Mouse (Mus musculus): Measurements from ENCODE around the gene Vmn1r221.
A peak's percentile ranks its signal among the peaks of the same experiment; 100 is the strongest.
"Not testable (repeated sequence)": the region's sequence is repeated elsewhere in the genome, so short reads cannot be mapped to it uniquely, and the experiment has no call there.

Gene Vmn1r221

DNA sequence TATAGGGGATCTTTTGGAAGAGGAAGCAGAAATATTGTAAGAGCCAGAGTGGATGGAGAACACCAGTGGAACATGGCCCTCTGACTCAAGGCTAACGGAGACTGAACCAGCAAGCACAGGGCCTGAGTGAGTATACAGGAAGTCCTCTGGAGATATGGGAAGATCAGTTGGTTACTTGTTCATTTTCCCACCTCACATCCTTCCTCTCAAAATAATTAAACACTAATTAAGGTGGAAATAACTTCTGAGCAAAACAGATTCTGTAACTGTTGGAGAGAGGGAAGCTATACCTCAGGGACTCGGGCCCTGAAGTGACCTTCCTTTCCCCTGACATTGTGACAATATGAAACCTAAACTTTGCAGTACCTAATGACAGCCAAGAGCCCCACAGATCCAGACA, at the start of gene Vmn1r221:
Vmn1r221 (plus strand) TSS at position 301 of the 400 bp plus-strand sequence.
- DNase-seq = not testable (repeated sequence)

DNA sequence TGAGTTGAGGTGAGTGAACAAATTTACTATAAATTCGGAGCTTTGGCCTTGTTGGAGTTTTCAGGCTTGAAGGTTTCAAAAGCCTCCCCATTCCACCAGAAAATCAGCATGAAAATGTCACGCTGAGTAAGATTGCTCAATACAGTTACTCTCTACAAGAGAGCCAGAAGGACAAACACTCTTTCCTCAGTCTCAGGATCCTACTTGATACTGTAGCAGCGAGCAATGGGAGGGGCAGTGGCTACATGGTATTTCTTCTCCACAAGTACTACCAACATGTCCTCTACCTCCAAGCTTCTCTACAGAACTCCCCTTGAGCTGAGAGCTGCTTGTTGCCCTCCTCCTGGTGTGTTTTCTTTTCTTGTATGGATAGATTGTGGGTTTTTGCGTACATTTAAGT, 47.5 kb upstream of the Vmn1r221 start:
- not testable (repeated sequence) for DNase-seq

DNA sequence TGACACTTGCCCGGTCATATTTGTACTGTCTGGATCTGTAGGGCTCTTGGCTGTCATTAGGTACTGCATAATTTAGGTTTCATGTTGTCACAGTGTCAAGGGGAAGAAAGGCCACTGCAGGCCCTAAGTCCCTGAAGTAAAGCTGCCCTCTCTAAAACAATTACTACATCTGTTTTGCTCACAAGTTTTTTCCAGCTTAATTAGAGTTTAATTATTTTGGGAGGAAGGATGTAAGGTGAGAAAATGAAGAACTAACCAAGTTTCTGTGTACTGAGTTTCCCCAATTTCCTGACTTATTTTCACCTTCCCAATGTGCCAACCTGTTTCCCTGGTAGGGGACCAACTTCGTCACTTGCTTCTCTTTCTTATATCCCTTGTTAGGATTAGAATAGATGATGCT, 26.1 kb upstream of the Vmn1r221 start, which contains the start of gene Vmn1r220:
Vmn1r220 (minus strand) TSS at position 101 of the 400 bp plus-strand sequence.
- no peak for DNase-seq

DNA sequence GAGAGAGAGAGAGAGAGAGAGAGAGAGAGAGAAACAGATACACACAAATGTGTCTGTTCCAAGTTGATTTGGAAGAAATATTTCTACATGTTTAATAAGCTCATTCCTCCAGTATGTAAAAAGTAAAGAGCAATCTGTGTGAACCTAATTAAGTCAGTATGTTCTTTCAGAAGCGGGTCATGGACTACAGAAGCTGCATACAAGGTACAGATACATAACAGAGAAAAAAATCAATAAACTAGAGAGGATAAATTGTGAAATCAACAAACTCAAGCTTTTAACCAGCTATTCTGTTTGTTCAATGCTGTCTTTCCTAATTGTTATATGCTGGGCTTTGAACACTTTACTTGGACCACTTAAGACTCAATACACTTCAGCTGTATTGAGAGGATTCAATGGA, 10.0 kb upstream of the Vmn1r221 start:
- not testable (repeated sequence) for DNase-seq

DNA sequence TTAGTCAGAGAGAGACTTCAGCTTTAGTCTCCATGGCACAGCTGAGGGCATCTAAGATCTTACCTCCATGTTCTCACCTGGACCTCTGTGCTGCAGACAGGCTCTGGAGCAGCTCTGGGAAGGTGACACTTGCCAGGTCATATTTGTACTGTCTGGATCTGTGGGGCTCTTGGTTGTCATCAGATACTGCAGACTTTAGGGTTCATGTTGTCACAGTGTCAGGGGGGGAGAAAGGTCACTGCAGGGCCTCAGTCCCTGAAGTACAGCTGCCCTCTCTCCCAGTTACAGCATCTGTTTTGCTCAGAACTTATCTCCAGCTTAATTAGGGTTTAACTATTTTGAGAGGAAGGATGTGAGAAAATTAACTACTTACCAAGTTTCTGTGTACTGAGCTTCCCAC, 21.9 kb downstream of the Vmn1r221 start, which contains the start of gene Vmn1r222:
Vmn1r222 (minus strand) TSS at position 101 of the 400 bp plus-strand sequence.
- DNase-seq = not testable (repeated sequence)

DNA sequence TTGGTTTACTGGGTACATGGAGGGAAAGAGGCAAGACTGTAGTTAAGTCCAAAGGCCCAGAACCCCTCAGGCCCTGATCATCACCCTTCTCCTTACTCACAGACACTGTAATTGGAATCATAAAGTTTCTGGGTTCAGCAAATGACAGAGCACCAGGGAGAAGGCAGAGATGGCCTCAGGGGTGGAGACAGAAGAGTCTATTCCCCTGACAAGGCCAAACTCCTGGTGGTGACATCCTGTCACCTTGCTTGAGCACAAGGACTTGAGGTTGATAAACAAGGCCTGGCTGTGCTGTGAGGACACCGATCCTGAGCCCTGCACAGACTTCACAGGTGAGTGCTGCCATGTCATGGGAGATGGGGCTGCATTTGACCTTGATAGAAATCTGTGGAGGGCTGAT, 32.9 kb downstream of the Vmn1r221 start, which contains the start of gene Vmn1r223:
Vmn1r223 (plus strand) TSS at position 301 of the 400 bp plus-strand sequence.
- not testable (repeated sequence) for DNase-seq

DNA sequence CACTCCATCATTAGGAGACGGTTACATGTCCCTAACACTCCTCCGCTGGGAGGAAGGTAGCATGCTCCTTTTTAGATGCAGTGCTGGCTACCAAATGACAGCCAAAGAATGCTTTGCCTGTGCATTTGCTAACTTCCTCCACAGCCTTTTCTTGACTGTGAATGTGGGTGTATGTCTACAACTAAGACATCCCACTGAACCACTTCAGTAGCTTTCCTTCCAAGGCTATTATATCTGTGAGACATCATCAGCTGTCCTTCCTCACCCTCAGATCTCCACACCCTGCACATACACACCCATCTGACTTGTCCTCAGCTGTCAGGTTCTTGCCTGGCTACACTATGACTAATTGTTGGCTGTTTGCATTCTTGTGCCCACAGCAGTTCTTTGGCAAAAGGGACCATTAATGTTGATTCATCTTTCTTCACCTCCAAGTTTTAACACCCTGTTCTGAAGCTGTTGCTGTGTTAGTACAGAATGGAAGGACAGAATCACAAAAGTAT, 44.7 kb downstream of the Vmn1r221 start:
- no peak for DNase-seq

DNA sequence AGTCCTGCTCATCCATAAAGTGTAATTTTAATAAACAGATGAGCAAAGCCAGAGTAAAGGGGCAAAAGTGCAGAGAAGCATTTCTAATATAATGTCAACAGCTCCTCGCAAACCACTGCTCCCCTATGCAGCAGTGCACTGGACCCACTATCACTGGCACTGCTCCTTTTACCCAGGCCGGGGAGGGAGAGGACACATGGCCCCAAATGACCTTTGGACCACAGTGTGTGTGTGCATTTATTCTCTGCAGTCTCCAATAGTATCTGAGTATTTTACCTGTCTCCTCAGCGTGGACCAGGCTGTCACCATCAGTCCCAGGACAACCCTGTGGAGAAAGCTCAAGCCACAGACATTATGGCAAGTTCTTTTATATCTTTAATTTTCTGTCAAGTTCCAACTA, 54.7 kb downstream of the Vmn1r221 start:
- DNase-seq = not testable (repeated sequence)

DNA sequence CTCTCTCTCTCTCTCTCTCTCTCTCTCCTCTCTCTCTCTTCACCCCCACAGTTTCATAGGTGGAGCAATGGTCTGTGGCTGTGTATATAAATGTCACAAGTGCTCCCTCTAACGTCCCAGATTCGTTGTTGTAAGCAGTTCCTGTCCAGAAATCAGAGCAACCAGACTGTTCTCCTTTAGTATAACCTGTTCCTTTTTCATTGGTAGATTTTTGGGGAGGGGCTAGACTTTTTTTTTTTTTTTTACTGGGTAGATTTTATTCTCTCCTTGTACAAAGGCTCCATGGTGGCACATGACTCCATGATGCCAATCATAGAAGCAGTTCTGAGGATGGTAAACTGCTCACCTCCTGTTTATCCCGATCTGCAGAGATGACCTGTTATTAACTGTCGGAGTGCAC, 55.2 kb downstream of the Vmn1r221 start:
- DNase-seq = peak; percentile 53

DNA sequence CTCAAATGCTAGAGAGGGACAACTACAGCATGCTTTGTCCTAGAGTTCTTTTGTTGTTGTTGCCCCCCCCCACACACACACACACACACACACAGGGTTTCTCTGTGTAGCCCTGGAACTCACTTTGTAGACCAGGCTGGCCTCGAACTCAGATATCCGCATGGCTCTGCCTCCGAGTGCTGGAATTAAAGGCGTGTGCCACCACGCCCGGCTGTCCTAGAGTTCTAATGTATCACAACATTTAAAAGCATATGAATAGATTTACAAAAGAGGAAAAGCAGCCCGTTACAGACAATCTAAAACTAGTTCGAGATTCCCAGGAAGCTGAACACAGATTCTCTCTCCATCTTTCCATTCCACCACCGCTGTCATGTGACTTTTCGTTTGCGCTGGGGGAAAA, 55.8 kb downstream of the Vmn1r221 start:
- DNase-seq = peak; percentile 28

DNA sequence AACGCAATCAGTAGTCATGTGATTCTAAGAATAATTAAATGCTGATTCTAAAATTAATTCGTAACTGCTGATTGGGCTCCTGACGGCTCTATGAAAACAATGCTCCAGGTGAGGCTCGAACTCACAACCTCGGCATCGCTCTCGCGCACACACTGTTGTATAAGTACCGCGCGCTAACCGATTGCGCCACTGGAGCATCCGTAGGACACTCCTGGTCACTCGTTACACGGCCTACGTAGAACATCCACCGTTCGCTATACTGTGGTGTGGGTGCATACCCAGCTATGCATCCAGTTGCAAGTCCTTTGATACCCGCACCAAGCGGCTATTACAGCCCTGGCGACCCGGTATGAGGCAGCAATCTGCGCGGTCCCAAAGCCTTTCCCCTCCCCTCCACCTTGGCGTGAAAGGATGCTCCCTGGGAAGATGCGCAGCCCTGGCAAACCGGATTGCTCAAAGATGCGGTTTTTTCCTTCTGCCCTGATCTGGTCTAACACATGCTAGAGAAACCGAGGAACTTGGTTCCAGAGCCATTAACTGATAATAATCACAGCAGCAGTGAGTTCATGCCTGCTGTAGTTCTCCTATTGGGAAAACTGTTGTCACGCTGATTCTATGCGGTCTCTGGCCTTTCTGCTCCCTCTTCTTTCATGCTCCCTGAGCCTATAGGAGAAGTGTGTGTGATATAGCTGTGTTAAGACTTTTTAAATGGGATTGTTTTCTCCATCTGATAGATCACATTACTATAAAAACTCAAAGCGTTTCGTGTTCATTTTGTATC, 56.6 kb downstream of the Vmn1r221 start:
- peak; percentile 84 for DNase-seq
